Mouse (Mus musculus) CH12F3 (cell line): ENCODE measurements around the gene Angpt4.

Experiments
- in situ Hi-C: fragments of 300-500 bp; cut with MboI; formaldehyde crosslinking; loops from 2 replicates; pipeline ENCODE4 v1.14.3; 2020; ENCODE audit warnings: low sequenced_read_pairs

The Angpt4 gene

DNA sequence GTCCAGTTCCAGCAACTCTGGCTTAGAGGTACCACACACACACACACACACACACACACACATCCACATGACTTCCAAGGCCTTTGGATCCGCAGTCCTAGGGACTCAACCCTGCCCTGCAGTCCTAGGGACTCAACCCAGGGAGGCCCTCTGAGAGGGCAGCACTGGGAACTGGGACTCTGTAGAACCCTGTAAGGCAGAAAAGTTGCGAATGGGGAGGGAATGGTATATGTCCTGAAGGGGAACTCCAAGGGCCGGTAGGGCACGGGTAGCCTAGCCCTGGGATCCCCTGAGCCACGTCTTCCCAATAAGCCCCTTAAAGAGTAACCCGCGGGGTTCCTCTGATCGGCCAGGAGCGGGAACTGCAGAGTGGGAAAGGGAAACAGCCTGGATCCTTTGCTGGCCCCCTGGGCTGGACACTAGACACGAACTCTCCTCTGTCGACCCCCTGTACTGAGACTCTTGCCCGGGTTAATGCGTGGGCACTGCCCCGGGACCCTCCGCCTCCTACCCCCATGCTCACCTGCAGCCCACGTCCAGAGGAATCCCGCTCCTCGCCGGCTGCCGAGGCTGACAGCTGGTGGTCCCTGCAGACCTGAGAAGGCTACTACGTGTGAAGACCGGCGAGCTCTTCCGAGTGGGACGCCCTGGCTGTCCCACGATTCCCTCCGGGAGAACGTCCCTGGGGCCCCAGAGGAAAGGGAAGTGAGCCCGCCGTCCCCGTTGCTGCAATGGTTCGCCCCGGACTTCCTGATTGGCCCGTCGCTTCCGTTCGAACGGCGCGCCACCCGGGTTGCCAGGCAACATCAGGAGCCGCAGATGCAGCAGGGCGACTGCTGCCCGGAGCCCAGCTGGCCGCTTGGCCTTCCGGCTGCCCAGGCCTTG lies 68.7 kb downstream of the Angpt4 start, which contains the start of gene Fam110a:
Gene Fam110a, minus strand, starts transcription at position 750 of the 885 bp plus-strand sequence.
- in situ Hi-C loops: no loop called here

GRCm38 (mm10) chr2:151980355-151980693 lies 69.3 kb downstream of the Angpt4 start:
- in situ Hi-C loops: no loop called here

DNA sequence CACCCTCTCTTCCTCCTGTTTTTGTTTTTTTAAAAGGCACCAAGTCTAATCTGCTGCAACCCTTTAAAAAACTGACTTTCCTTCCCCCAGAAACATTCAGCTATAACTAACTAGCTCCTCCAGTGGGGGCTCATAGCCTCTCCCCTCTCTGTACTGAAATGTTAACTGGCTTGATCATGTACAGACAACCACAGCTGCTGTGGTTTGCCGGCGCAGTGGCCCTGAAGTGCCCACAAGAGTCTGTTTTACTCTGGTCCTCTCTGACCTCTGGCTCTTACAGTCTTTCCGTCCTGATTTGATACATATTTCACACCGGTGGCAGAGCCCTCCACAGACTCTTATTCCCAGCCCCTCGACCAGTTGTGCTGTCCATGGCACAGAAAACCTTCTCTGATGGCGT lies 70.3 kb downstream of the Angpt4 start:
- in situ Hi-C loops: no loop called here

- in situ Hi-C loops: no loop called here
These were observed 71.5 kb downstream of the Angpt4 start for GRCm38 (mm10) chr2:151982476-151982875.

DNA sequence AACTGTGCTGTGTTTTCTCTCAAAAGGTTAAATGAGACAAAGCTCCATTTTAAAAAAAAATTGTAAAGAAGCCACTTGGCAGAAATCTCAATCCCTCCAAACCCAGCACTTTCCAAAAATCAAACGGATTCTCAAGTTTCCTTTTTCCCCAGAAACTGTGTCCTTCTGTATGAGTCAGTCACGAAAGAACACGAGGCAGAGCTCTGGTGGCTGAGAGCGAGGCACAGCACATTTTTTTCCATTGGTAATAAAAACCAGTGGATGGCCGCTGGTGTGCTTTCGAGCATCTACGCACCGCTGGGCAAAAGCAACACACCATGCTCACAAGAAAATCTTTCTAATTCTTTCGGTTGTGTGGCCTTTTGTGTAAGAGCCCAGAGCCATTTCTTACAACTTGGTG lies 73.0 kb downstream of the Angpt4 start:
- in situ Hi-C loops: no loop called here

DNA sequence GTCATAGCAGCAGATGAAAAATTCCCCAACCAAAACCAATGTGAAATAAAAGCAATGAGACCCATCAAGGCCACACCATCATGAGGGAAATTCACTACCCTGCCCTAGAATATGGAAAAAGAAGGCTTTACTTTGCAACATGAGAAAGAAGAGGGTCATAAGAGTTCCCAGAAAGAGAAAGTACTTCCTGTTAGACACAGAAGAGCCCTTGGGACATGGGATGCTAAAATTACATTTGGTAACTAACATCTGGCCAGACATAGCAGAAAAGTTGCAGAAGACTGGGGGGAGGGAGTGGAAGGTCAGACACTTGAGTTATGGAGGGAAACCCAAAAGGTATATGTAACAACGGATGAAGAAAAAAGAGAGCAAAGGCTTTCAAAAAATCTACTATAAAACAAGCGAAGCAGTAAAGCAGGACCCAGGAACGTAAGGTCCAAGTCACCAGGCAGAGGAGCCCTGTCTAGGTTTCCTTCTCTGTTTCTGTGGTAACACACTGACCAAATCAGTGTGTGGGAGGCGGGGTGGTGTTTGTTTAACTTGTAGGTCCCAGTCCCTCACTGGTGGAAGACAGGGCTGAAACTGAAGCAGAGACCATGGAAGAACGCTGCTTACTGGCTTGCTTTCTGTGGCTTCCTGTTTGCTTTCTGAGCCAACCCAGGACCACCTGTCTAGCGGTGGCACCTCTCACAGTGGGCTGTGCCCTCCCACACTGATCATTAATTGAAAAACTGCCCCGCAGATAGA lies 74.6 kb downstream of the Angpt4 start:
- in situ Hi-C loops: no loop called here

GRCm38 (mm10) chr2:151986958-151987357 lies 75.9 kb downstream of the Angpt4 start:
- in situ Hi-C loops: no loop called here

- in situ Hi-C loops: no loop called here
These were observed 78.0 kb downstream of the Angpt4 start for GRCm38 (mm10) chr2:151988978-151989377.

GRCm38 (mm10) chr2:151990985-151991394 lies 80.0 kb downstream of the Angpt4 start:
- in situ Hi-C loops: no loop called here

- in situ Hi-C loops: no loop called here
These were observed 80.4 kb downstream of the Angpt4 start for GRCm38 (mm10) chr2:151991446-151991845.

GRCm38 (mm10) chr2:151994350-151995122 lies 83.5 kb downstream of the Angpt4 start:
- in situ Hi-C loops: no loop called here
